Mouse (Mus musculus) layer of hippocampus, adult 11-12 months (tissue): ENCODE measurements at regions not wholly inside any gene's neighbourhood (a gene's known extent, or its start where the extent isn't known, plus 50 kb on each side); places are given as distances from the start of the nearest gene placed in this dataset.
A peak's percentile ranks its signal among the peaks of the same experiment; 100 is the strongest.

ENCODE experiments used
- DNase-seq: peaks from one replicate; pipeline ENCODE4 v3.0.0; 2022; ENCODE audit warnings: low spot score

DNA sequence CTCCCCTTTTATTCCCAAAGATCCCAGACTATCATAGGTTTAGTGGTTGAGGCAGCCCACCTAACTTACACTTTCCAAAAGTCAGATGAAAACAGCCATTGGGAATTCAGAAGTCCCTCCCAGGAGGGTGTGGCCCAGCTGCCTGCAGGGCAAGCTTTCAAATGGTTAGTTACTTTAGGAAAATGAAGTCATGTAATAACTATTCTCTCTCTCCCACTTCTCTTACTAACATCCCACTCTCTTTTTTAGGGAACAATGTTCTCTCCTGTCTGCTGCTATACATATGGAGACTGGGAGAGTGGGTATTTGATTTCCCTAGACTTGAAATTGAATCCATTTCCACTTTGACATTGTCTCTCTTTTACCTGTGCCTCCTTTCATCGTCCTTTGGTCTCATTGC, 55.0 kb downstream of the Zfp648 start:
- no peak for DNase-seq

DNA sequence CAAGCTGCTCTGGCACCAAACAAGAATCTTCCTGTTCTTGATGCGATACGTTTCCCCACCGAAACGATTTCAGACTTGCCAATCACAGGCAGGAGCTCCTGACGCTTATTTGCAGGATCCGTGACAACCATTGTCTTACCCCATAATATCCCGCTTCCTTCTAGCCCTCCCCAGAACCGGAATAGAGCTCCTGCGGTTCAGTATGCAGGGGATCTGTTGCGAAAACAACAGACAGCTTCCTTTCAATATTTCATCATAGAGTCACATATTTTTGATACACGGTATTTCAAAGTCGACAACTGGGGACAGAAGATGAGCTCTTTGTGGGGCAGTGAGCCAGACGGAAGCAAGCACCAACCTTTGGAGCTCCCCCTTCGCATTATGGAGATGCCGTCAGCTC, 55.8 kb downstream of the Zfp648 start:
- peak; percentile 33 for DNase-seq

DNA sequence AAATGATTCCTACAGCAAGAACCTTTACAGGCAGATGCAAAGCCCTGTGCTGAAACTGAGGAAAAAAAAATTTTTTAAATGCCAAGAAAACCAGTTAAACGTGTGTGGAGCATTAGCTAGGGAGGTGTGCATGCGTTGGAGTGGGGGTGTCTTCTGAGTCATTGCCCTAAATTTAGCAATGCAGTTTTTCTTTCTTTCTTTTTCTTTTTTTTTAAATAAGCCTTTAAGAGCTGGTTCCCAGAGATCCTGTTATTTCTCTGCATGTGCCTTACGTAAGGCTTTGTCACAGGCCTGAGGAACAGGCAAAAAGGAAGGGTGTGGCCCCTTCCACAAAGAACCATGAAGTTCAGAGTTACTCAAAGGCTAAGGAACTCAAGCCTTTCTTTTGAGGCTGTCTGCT, 57.5 kb downstream of the Zfp648 start:
- peak; percentile 8 for DNase-seq

DNA sequence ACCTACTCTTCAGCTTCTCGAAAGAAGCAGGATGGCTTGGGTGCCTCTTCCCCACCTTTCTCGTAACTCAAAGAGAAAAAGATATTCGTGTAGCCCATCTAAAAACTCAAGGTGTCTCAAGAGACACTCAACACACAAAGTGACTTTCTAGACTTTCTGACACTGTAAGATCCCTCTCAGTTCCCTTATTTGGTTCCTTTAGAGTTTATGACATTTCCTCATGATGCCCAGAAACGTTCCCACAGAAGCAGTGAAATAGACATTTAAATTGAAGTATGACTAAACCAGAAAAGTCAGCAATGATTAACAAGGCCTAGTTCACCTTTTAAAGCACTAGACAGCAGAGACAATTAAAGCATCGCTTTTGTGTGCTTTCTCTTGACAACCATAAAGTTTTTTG, 59.4 kb downstream of the Zfp648 start:
- no peak for DNase-seq

DNA sequence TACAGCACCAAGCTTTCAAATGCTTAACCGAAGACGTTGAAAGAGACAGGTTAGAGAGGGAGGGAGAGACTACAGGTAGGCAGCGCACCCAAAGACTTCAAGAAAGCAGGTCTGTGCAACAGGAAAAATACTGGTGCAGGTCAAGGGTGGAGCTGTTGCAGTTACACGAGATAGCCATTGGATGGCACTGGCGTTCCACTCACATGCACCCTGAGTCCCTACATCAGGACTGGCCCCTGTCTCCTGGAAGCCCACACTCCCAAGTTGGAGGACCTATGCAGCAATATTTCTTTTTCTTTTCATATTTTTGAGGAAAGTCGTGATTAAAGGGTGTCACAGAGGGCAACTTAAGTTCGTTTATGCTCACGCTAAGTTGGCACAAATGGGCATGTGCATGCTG, 80.5 kb downstream of the Zfp648 start:
- peak; percentile 73 for DNase-seq

DNA sequence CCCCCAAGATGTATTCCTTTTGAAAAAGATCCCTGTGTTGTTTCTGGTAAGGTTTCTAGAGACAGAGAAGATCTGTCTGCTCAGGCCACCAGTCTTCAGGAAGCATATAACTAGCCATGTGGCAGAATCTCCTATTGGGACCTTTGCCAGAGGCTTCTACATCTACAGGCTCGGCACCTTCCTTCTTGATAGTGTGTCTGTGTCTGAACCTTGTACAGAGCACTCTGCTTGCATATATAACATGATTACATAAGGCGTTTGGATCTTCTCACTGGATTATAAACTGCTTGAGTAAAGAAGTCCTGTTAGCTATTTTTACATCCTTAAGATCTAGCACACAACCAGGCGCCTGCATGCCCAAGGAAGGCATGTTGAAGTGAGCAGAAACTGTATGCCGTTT, 85.1 kb downstream of the Zfp648 start:
- DNase-seq = peak; percentile 12

DNA sequence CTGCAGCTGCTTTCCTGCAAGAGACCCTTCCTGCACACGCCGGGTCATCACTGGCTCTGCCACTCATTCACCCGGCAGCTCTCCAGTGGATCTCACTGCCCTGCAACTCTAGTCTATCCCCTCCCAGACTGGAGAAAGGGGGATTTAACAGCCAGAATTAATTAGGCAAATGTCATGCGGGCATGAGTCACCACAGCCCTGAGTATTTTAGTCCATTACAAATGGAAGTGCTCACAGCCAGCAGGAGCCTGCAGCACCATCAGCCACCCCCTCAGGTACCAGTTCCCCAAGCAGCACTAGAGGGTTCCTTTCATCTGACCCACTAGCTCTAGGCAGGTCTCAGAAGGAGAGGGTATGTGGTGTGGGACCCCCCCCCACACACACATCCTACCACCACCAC, 91.7 kb downstream of the Zfp648 start:
- peak; percentile 28 for DNase-seq

DNA sequence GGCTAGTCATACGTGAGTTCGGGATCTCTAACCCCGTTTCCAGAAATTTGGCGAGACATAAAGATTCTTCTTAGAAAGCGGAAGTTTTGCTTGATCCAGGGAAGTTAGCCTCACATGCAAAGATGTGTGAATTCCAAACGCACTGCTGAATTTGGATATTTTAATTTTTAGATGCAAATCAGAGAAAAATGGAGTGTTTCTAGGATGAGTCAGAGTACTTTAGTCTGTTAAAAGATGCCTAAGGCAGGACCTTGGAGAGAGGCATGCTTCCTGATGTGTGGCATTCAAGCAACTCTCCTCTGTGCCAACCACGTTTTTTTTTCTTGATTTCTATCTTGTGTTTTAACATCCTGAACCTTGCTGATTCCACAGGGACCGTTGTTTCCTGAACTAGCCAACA, 95.1 kb downstream of the Zfp648 start:
- no peak for DNase-seq

DNA sequence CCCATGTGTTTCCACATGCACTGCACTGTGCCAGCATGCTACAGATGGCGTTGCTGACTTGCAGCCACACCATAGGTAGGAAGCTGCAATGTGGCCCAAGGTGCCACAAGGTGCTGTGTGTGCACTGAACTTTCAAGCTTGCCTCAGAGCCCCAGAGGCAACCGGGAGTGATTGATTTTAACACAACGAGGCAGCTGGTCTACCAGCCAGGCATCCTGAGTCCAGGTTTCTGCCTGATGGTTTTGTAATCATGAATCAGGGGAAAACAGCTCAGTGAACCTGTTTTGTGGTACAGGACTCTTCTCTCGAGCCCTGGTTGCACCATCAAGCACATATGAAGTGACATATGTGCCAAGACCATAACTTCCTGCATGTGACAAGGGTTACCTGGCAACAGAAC, 98.9 kb downstream of the Zfp648 start:
- peak; percentile 10 for DNase-seq

DNA sequence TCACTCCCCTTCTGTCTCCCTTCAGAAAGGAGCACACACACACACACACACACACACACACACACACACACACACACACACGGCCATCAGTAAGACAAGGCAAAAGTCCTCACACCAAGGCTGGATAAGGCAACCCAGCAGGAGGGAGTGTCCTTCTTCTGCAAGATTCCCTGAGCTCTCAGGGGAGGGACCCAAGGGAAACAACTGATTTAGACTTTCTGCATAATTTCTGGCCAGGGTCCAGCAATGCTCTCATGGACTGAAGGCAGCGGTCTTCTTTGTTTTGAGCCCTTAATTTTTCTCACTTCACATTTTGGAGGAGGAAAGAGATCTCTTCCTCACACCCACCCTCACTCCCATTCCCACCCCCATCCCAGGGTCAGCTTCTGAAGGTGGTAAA, 108.7 kb downstream of the Zfp648 start:
- no peak for DNase-seq
